Mouse (Mus musculus) heart, embryonic 11.5 days (tissue): ENCODE data around the gene Tnik. TPM values are rescaled to one million over a fixed set of nuclear protein-coding genes. Genes with fewer than 3 reads are reported as not detected.

Experiments used
- ATAC-seq: fragments of 200-750 bp; cut with Nextera tagmentation; replicated peaks from 2 replicates; pipeline ENCODE4 v1.8.0; 2017; ENCODE audit warnings: moderate library complexity; ENCODE audit not compliant: insufficient number of reproducible peaks, low FRiP score, low TSS enrichment
- H3K27ac ChIP-seq: fragments of 300-500 bp; sonication (generic); 2 replicates; pipeline ENCODE4 v1.5.1; 2014; ENCODE audit warnings: mild to moderate bottlenecking, low read depth, low read length
- H3K27me3 ChIP-seq: fragments of 300-500 bp; sonication (generic); 2 replicates; pipeline ENCODE4 v1.6.1; 2014; ENCODE audit warnings: mild to moderate bottlenecking, low read length, mixed read lengths; ENCODE audit not compliant: control insufficient read depth, insufficient read depth
- H3K36me3 ChIP-seq: fragments of 300-500 bp; sonication (generic); 2 replicates; pipeline ENCODE4 v1.6.1; 2014; ENCODE audit warnings: mild to moderate bottlenecking, low read length, moderate library complexity, mixed read lengths; ENCODE audit not compliant: control insufficient read depth, insufficient read depth
- H3K4me1 ChIP-seq: fragments of 300-500 bp; sonication (generic); 2 replicates; pipeline ENCODE4 v1.6.1; 2014; ENCODE audit warnings: low read length; ENCODE audit not compliant: control insufficient read depth, insufficient read depth
- H3K4me2 ChIP-seq: fragments of 300-500 bp; sonication (generic); 2 replicates; pipeline ENCODE4 v1.6.1; 2014; ENCODE audit warnings: mild to moderate bottlenecking, moderate library complexity
- H3K4me3 ChIP-seq: fragments of 300-500 bp; sonication (generic); 2 replicates; pipeline ENCODE4 v1.5.1; 2014; ENCODE audit warnings: low read depth, low read length
- H3K9ac ChIP-seq: fragments of 300-500 bp; sonication (generic); 2 replicates; pipeline ENCODE4 v1.6.1; 2014; ENCODE audit warnings: mild to moderate bottlenecking, low read depth, low read length, moderate library complexity
- H3K9me3 ChIP-seq: fragments of 300-500 bp; sonication (generic); replicated peaks from 2 replicates; pipeline ENCODE4 v1.6.1; 2016; ENCODE audit warnings: low read length; ENCODE audit not compliant: control insufficient read depth
- WGBS: fragments of 180-500 bp; shearing (Covaris S2); extraction: QIAGEN DNeasy Blood & Tissue Kit; methylation state at CpG from one replicate; pipeline ENCODE4 v1.1.7; 2014; ENCODE audit not compliant: insufficient replicate concordance; 5-methylcytosine and 5-hydroxymethylcytosine counted together
- polyA plus RNA-seq: library from polyadenylated mRNA; unstranded; fragments of >200 nt; fragmentation: Nextera tagmentation; extraction: Ambion mirVana; gene quantifications from 2 replicates; pipeline ENCODE4 v1.2.1, GENCODE M21; 2014

Gene Tnik
- polyA plus RNA-seq, 1 experiment from 2014 or later, result 7.6 TPM

- H3K9me3 ChIP-seq, result no peaks in the 10 kb centered on the region
- H3K4me1 ChIP-seq, result no peaks in the 10 kb centered on the region; the same call in 1 of the 2 replicates
- no peak overlapping the region for H3K4me3 ChIP-seq
- H3K27ac ChIP-seq, result no peak overlapping the region
- H3K36me3 ChIP-seq, result no peaks in the 10 kb centered on the region
- H3K27me3 ChIP-seq, result no peaks in the 10 kb centered on the region
- ATAC-seq, result no peak
- H3K4me2 ChIP-seq, result no peak overlapping the region
- no peak overlapping the region for H3K9ac ChIP-seq
Observed at GRCm38 (mm10) chr3:28271884-28272283, 8.9 kb downstream of the Tnik start.

- Histone ChIP-seq H3K4me1 (no peaks in the 10 kb centered on the region), H3K4me2 (no peak overlapping the region), H3K36me3 (no peaks in the 10 kb centered on the region), H3K4me3 (no peak overlapping the region), H3K27ac (no peak overlapping the region), H3K27me3 (no peaks in the 10 kb centered on the region), H3K9me3 (no peaks in the 10 kb centered on the region), H3K9ac (no peak overlapping the region)
- 72% methylated on average over 4 of the region's 4 CpGs for WGBS
- no peak for ATAC-seq
Observed at GRCm38 (mm10) chr3:28274763-28275162, 11.7 kb downstream of the Tnik start.

GRCm38 (mm10) chr3:28289693-28290092 lies 26.7 kb downstream of the Tnik start:
- 78% methylated on average over 1 of the region's 1 CpGs for WGBS
- no peak overlapping the region for H3K9ac ChIP-seq

GRCm38 (mm10) chr3:28301378-28301777 lies 38.4 kb downstream of the Tnik start:
- WGBS, result 18% methylated on average over 4 of the region's 4 CpGs
- Histone ChIP-seq H3K4me2 (no peak overlapping the region), H3K9ac (no peak overlapping the region), H3K4me3 (no peak overlapping the region), H3K27me3 (no peaks in the 10 kb centered on the region), H3K36me3 (no peaks in the 10 kb centered on the region), H3K9me3 (no peaks in the 10 kb centered on the region), H3K4me1 (peaks cover 9% of the 10 kb centered on the region), H3K27ac (no peak overlapping the region)
- ATAC-seq, result no peak; the same call in 1 of the 2 replicates

More at GRCm38 (mm10) chr3:28289693-28290092, 26.7 kb downstream of the Tnik start:
- H3K4me1 ChIP-seq, result no peaks in the 10 kb centered on the region
- no peaks in the 10 kb centered on the region for H3K27me3 ChIP-seq
- H3K4me2 ChIP-seq, result no peak overlapping the region
- H3K4me3 ChIP-seq, result no peak overlapping the region
- no peaks in the 10 kb centered on the region for H3K9me3 ChIP-seq
- ATAC-seq, result no peak
- H3K27ac ChIP-seq, result no peak overlapping the region
- H3K36me3 ChIP-seq, result no peaks in the 10 kb centered on the region

GRCm38 (mm10) chr3:28303915-28304314 lies 40.9 kb downstream of the Tnik start:
- Histone ChIP-seq H3K27ac (no peak overlapping the region), H3K9ac (no peak overlapping the region), H3K4me2 (no peak overlapping the region), H3K36me3 (no peaks in the 10 kb centered on the region), H3K27me3 (no peaks in the 10 kb centered on the region), H3K9me3 (no peaks in the 10 kb centered on the region), H3K4me1 (peaks cover 9% of the 10 kb centered on the region), H3K4me3 (no peak overlapping the region)
- no peak for ATAC-seq
- 91% methylated on average over 5 of the region's 5 CpGs for whole genome bisulfite sequencing

- ATAC-seq, result no peak
- H3K27ac ChIP-seq, result no peak overlapping the region
- H3K4me1 ChIP-seq, result peaks cover 2% of the 10 kb centered on the region
- H3K4me2 ChIP-seq, result no peak overlapping the region
- H3K4me3 ChIP-seq, result no peak overlapping the region
- H3K27me3 ChIP-seq, result no peaks in the 10 kb centered on the region
- H3K9me3 ChIP-seq, result no peaks in the 10 kb centered on the region
- no peak overlapping the region for H3K9ac ChIP-seq
- H3K36me3 ChIP-seq, result no peaks in the 10 kb centered on the region
- 63% methylated on average over 3 of the region's 3 CpGs for WGBS
Observed at GRCm38 (mm10) chr3:28306852-28307251, 43.8 kb downstream of the Tnik start.

- H3K4me1 ChIP-seq, result no peaks in the 10 kb centered on the region
- H3K9me3 ChIP-seq, result no peaks in the 10 kb centered on the region; the same call in 1 of the 2 replicates
- ATAC-seq, result no peak
- H3K9ac ChIP-seq, result no peak overlapping the region
- H3K4me3 ChIP-seq, result no peak overlapping the region
- 81% methylated on average over 2 of the region's 2 CpGs for WGBS
- H3K27me3 ChIP-seq, result no peaks in the 10 kb centered on the region
- H3K4me2 ChIP-seq, result no peak overlapping the region
- H3K36me3 ChIP-seq, result no peaks in the 10 kb centered on the region
- no peak overlapping the region for H3K27ac ChIP-seq
Observed at GRCm38 (mm10) chr3:28314438-28314837, 51.4 kb downstream of the Tnik start.

- H3K27ac ChIP-seq, result no peak overlapping the region
- H3K4me2 ChIP-seq, result no peak overlapping the region
- no peak overlapping the region for H3K9ac ChIP-seq
- no peaks in the 10 kb centered on the region for H3K4me1 ChIP-seq
- H3K27me3 ChIP-seq, result no peaks in the 10 kb centered on the region
- 75% methylated on average over 1 of the region's 1 CpGs for WGBS
- H3K36me3 ChIP-seq, result no peaks in the 10 kb centered on the region
- no peak overlapping the region for H3K4me3 ChIP-seq
- no peaks in the 10 kb centered on the region; the same call in 1 of the 2 replicates for H3K9me3 ChIP-seq
- ATAC-seq, result no peak
Observed at GRCm38 (mm10) chr3:28317339-28317738, 54.3 kb downstream of the Tnik start.

GRCm38 (mm10) chr3:28321635-28322034 lies 58.6 kb downstream of the Tnik start:
- ATAC-seq, result no peak
- Histone ChIP-seq H3K4me2 (no peak overlapping the region), H3K27me3 (no peaks in the 10 kb centered on the region), H3K9me3 (no peaks in the 10 kb centered on the region; the same call in 1 of the 2 replicates), H3K4me3 (no peak overlapping the region), H3K27ac (no peak overlapping the region), H3K4me1 (no peaks in the 10 kb centered on the region), H3K36me3 (no peaks in the 10 kb centered on the region), H3K9ac (no peak overlapping the region)
- 83% methylated on average over 8 of the region's 8 CpGs for WGBS
